Mouse (Mus musculus): ENCODE measurements around the gene Ncapd2. TPM values are rescaled to one million over a fixed set of nuclear protein-coding genes. Genes with fewer than 3 reads are reported as not detected.
A peak's percentile ranks its signal among the peaks of the same experiment; 100 is the strongest.

Gene Ncapd2
- total and polyA plus RNA-seq, 2 experiments from 2014 or later: 21.0 to 33.7 TPM

GRCm38 (mm10) chr6:125145479-125145951 is 46.0 kb downstream of the Ncapd2 start:
- Histone ChIP-seq H3K4me3 (ENCODE audit: low read depth, low read length) (peak overlapping the region; percentile 77), H3K9me3 (ENCODE audit: low read length) (no peaks in the 10 kb centered on the region), H3K4me1 (ENCODE audit: insufficient read depth, low read length) (peaks cover 25% of the 10 kb centered on the region; the same call in 1 of the 2 replicates), H3K9ac (replicated peaks; ENCODE audit: low read length, poor library complexity, severe bottlenecking) (peak overlapping the region; percentile 95), H3K27ac (ENCODE audit: low read depth, low read length) (peak overlapping the region; percentile 89), H3K27me3 (ENCODE audit: insufficient read depth, low read length) (no peaks in the 10 kb centered on the region), H3K4me2 (ENCODE audit: low read depth, low read length, poor library complexity, severe bottlenecking) (peak overlapping the region; percentile 98), H3K36me3 (ENCODE audit: insufficient read depth, low read length) (peaks cover 19% of the 10 kb centered on the region)
- ATAC-seq (ENCODE audit: low FRiP score) (peak; percentile 76), DNase-seq (ENCODE audit: low spot score) (peak; percentile 34)
- no peak for TF ChIP-seq CTCF (IDR thresholded peaks at IDR 0.05)
- 1% methylated on average over 32 of the region's 35 CpGs for WGBS

DNA sequence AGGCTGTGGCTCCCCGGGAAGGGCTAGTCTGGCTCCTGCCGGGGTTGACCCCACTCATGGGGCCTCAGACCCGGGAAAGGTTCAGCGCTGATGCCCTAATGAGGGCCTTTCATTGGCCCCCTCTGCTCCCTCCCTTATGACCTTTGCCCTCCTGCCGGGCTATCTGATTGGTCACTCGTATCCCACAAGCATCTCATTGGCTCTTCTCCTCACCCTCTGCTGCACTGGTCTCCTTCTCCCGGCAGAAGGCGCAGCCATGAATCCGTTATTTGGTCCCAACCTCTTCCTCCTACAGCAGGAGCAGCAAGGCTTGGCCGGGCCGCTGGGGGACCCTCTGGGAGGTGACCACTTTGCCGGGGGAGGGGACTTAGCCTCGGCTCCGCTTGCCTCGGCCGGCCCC is 46.5 kb downstream of the Ncapd2 start, which contains the start of gene Iffo1:
Gene Iffo1 (plus strand): TSS at position 241 of the 400 bp plus-strand sequence.
- Histone ChIP-seq H3K36me3 (ENCODE audit: insufficient read depth, low read length) (peaks cover 24% of the 10 kb centered on the region), H3K4me1 (ENCODE audit: insufficient read depth, low read length) (peaks cover 25% of the 10 kb centered on the region; the same call in 1 of the 2 replicates), H3K27me3 (ENCODE audit: insufficient read depth, low read length) (no peaks in the 10 kb centered on the region), H3K9ac (replicated peaks; ENCODE audit: low read length, poor library complexity, severe bottlenecking) (peak within 1 kb of the TSS; percentile 95), H3K9me3 (ENCODE audit: low read length) (no peaks in the 10 kb centered on the region), H3K4me2 (ENCODE audit: low read depth, low read length, poor library complexity, severe bottlenecking) (peak within 1 kb of the TSS; percentile 98), H3K4me3 (ENCODE audit: low read depth, low read length) (peak within 1 kb of the TSS; percentile 77), H3K27ac (ENCODE audit: low read depth, low read length) (peak within 1 kb of the TSS; percentile 89)
- 0% methylated on average over 15 of the region's 16 CpGs for WGBS
- DNase-seq (ENCODE audit: low spot score) (peak; percentile 97), ATAC-seq (ENCODE audit: low FRiP score) (peak; percentile 92)
- peak; percentile 79 for TF ChIP-seq CTCF (IDR thresholded peaks at IDR 0.05)

DNA sequence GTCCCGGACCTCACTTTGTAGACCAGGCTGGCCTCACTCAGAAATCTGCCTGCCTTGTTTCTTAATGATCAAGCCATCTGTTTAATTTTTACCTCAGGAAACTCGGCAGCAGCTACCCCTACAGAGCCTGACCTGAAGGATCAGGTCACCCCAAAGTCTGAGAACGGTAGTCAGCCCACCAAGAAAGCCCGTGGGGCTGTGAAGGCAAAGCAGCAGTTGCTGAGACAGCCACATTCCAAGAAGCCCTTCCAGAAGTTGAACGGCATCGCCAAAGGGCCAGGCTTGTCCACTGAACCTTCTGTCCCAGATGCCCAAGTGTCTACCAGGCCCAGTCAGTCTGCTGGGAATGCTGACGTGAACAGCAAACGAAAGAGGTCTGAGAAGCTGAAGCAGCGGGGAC is 47.6 kb downstream of the Ncapd2 start:
- 85% methylated on average over 9 of the region's 9 CpGs for WGBS
- H3K9ac ChIP-seq (replicated peaks; ENCODE audit: low read length, poor library complexity, severe bottlenecking): no peak overlapping the region
- TF ChIP-seq CTCF (IDR thresholded peaks at IDR 0.05): no peak

GRCm38 (mm10) chr6:125143128-125143527 is 48.4 kb downstream of the Ncapd2 start:
- ATAC-seq (ENCODE audit: low FRiP score): no peak
- H3K36me3 ChIP-seq (ENCODE audit: insufficient read depth, low read length): peaks cover 41% of the 10 kb centered on the region
- WGBS: 80% methylated on average over 3 of the region's 3 CpGs

More for the DNA sequence above, 47.6 kb downstream of the Ncapd2 start:
- no peak overlapping the region for H3K4me3 ChIP-seq (ENCODE audit: low read depth, low read length)
- no peaks in the 10 kb centered on the region for H3K27me3 ChIP-seq (ENCODE audit: insufficient read depth, low read length)
- H3K4me1 ChIP-seq (ENCODE audit: insufficient read depth, low read length): peaks cover 25% of the 10 kb centered on the region; the same call in 1 of the 2 replicates
- H3K36me3 ChIP-seq (ENCODE audit: insufficient read depth, low read length): peaks cover 35% of the 10 kb centered on the region
- DNase-seq (ENCODE audit: low spot score): no peak
- no peaks in the 10 kb centered on the region for H3K9me3 ChIP-seq (ENCODE audit: low read length)
- no peak for ATAC-seq (ENCODE audit: low FRiP score)
- no peak overlapping the region for H3K27ac ChIP-seq (ENCODE audit: low read depth, low read length)
- no peak overlapping the region for H3K4me2 ChIP-seq (ENCODE audit: low read depth, low read length, poor library complexity, severe bottlenecking)

GRCm38 (mm10) chr6:125142436-125142835 is 49.1 kb downstream of the Ncapd2 start:
- H3K36me3 ChIP-seq (ENCODE audit: insufficient read depth, low read length): peaks cover 46% of the 10 kb centered on the region
- H3K9ac ChIP-seq (replicated peaks; ENCODE audit: low read length, poor library complexity, severe bottlenecking): no peak overlapping the region
- ATAC-seq (ENCODE audit: low FRiP score): no peak
- WGBS: 98% methylated on average over 8 of the region's 8 CpGs
- no peak for DNase-seq (ENCODE audit: low spot score)
- TF ChIP-seq CTCF (IDR thresholded peaks at IDR 0.05): no peak
- H3K4me3 ChIP-seq (ENCODE audit: low read depth, low read length): no peak overlapping the region
- H3K4me2 ChIP-seq (ENCODE audit: low read depth, low read length, poor library complexity, severe bottlenecking): no peak overlapping the region
- H3K9me3 ChIP-seq (ENCODE audit: low read length): no peaks in the 10 kb centered on the region
- no peak overlapping the region for H3K27ac ChIP-seq (ENCODE audit: low read depth, low read length)
- peaks cover 15% of the 10 kb centered on the region; the same call in 1 of the 2 replicates for H3K4me1 ChIP-seq (ENCODE audit: insufficient read depth, low read length)
- no peaks in the 10 kb centered on the region for H3K27me3 ChIP-seq (ENCODE audit: insufficient read depth, low read length)

More at GRCm38 (mm10) chr6:125143128-125143527, 48.4 kb downstream of the Ncapd2 start:
- DNase-seq (ENCODE audit: low spot score): no peak
- H3K9me3 ChIP-seq (ENCODE audit: low read length): no peaks in the 10 kb centered on the region
- H3K4me3 ChIP-seq (ENCODE audit: low read depth, low read length): no peak overlapping the region
- no peak for TF ChIP-seq CTCF (IDR thresholded peaks at IDR 0.05)
- H3K27me3 ChIP-seq (ENCODE audit: insufficient read depth, low read length): no peaks in the 10 kb centered on the region
- peaks cover 19% of the 10 kb centered on the region; the same call in 1 of the 2 replicates for H3K4me1 ChIP-seq (ENCODE audit: insufficient read depth, low read length)
- H3K27ac ChIP-seq (ENCODE audit: low read depth, low read length): no peak overlapping the region
- H3K4me2 ChIP-seq (ENCODE audit: low read depth, low read length, poor library complexity, severe bottlenecking): no peak overlapping the region
- H3K9ac ChIP-seq (replicated peaks; ENCODE audit: low read length, poor library complexity, severe bottlenecking): no peak overlapping the region

DNA sequence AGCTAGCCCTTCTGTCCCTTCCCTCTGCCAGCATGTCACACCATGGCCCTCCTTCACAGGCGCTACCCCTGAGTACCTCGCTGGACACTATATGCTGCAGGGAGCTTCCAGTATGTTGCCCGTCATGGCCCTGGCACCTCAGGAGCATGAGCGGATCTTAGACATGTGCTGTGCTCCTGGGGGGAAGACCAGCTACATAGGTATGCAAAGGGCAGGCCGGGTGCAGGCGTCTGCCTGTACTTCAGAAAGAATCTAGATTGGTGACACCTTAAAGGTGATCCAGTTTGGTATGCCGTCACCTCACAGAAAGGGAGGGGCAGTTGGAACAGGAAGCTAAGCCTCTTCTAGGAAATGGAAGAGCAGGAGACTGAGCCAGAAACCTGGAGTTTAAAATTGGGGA is 51.8 kb downstream of the Ncapd2 start:
- TF ChIP-seq CTCF (IDR thresholded peaks at IDR 0.05): no peak
- Histone ChIP-seq H3K4me1 (ENCODE audit: insufficient read depth, low read length) (0 out of 2 replicates have a peak, but pooled peaks cover 2% of the 10 kb centered on the region), H3K9me3 (ENCODE audit: low read length) (no peaks in the 10 kb centered on the region), H3K9ac (replicated peaks; ENCODE audit: low read length, poor library complexity, severe bottlenecking) (no peak overlapping the region), H3K27ac (ENCODE audit: low read depth, low read length) (no peak overlapping the region), H3K27me3 (ENCODE audit: insufficient read depth, low read length) (no peaks in the 10 kb centered on the region), H3K4me3 (ENCODE audit: low read depth, low read length) (no peak overlapping the region), H3K36me3 (ENCODE audit: insufficient read depth, low read length) (peaks cover 61% of the 10 kb centered on the region), H3K4me2 (ENCODE audit: low read depth, low read length, poor library complexity, severe bottlenecking) (no peak overlapping the region)
- 93% methylated on average over 7 of the region's 7 CpGs for WGBS
- ATAC-seq (ENCODE audit: low FRiP score): no peak
- no peak for DNase-seq (ENCODE audit: low spot score)

All from midbrain, postnatal 0 days (tissue).